8 mouse cellular contexts compared by ENCODE assay signal in the genomic region with DNA sequence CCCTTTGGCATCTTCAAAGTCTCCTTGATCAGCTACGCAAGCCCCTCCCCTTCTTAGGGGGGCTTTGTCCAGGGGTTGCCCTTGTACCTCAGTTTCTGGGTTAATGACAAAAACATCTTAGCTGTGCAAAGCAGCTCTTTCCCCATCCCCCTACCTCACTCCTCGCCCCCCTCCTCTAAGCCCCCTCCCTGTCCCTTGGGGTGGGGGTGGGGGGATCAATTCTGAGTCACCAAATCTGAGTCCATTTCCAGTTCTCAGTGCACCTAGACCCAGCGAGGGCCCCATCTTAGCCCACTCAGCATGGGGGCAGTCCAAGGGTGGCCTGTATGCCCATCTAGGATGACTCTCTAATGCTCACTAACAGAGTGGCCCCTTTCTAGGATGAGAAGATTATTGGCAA. TPM values are rescaled to one million over a fixed set of nuclear protein-coding genes. Genes with fewer than 3 reads are reported as not detected.
DNase-seq lines count a peak whose midpoint lies in the region; ATAC-seq lines count a peak whose summit lies in the region.

No protein-coding gene starts in this region.

- WGBS in kidney, embryonic 16.5 days: 70% methylated on average over 3 of the region's 3 CpGs
- 52% methylated on average over 3 of the region's 3 CpGs for WGBS in embryonic facial prominence, embryonic 15.5 days
- 65% methylated on average over 3 of the region's 3 CpGs for WGBS in intestine, embryonic 16.5 days
- 62% methylated on average over 3 of the region's 3 CpGs for WGBS in neural tube, embryonic 13.5 days

- no peaks in the 10 kb centered on the region for H3K27me3 ChIP-seq in kidney, embryonic 16.5 days (ENCODE audit: insufficient read depth, low read length)
- no peaks in the 10 kb centered on the region for H3K27me3 ChIP-seq in embryonic facial prominence, embryonic 15.5 days
- H3K27me3 ChIP-seq in intestine, embryonic 16.5 days (replicated peaks; ENCODE audit: control insufficient read depth, insufficient read depth, low read length): no peaks in the 10 kb centered on the region
- peaks cover 4% of the 10 kb centered on the region; the same call in 1 of the 2 replicates for H3K27me3 ChIP-seq in neural tube, embryonic 13.5 days

- no peaks in the 10 kb centered on the region for H3K9me3 ChIP-seq in kidney, embryonic 16.5 days (ENCODE audit: low read length)
- H3K9me3 ChIP-seq in embryonic facial prominence, embryonic 15.5 days (replicated peaks): no peaks in the 10 kb centered on the region
- no peaks in the 10 kb centered on the region for H3K9me3 ChIP-seq in intestine, embryonic 16.5 days (ENCODE audit: control insufficient read depth, low read length)
- no peaks in the 10 kb centered on the region for H3K9me3 ChIP-seq in neural tube, embryonic 13.5 days

- DNase-seq in kidney, postnatal 36 days: no peak
- DNase-seq in spleen, postnatal 14 days (ENCODE audit: low spot score in 2 of 2): no peak
- DNase-seq in gastrocnemius, adult 8-10 months (ENCODE audit: low spot score in 2 of 2): no peak
- DNase-seq in left cerebral cortex, adult 11 months (ENCODE audit: low spot score): no peak

- peak overlapping the region; percentile 79 for H3K4me2 ChIP-seq in kidney, embryonic 16.5 days (replicated peaks; ENCODE audit: low read depth, low read length)
- H3K4me2 ChIP-seq in embryonic facial prominence, embryonic 15.5 days (replicated peaks): peak overlapping the region; percentile 82
- peak overlapping the region; percentile 80 for H3K4me2 ChIP-seq in intestine, embryonic 16.5 days (ENCODE audit: low read depth, low read length)
- peak overlapping the region; percentile 93 for H3K4me2 ChIP-seq in neural tube, embryonic 13.5 days

- peaks cover 23% of the 10 kb centered on the region for H3K4me1 ChIP-seq in kidney, embryonic 16.5 days (ENCODE audit: insufficient read depth, low read length)
- H3K4me1 ChIP-seq in embryonic facial prominence, embryonic 15.5 days: peaks cover 38% of the 10 kb centered on the region
- peaks cover 18% of the 10 kb centered on the region for H3K4me1 ChIP-seq in intestine, embryonic 16.5 days (ENCODE audit: control insufficient read depth, insufficient read depth, low read length)
- peaks cover 49% of the 10 kb centered on the region for H3K4me1 ChIP-seq in neural tube, embryonic 13.5 days (replicated peaks)

- H3K36me3 ChIP-seq in kidney, embryonic 16.5 days (ENCODE audit: insufficient read depth, low read length): peaks cover 25% of the 10 kb centered on the region
- H3K36me3 ChIP-seq in embryonic facial prominence, embryonic 15.5 days: peaks cover 35% of the 10 kb centered on the region
- H3K36me3 ChIP-seq in intestine, embryonic 16.5 days (ENCODE audit: control insufficient read depth, insufficient read depth, low read length): peaks cover 11% of the 10 kb centered on the region; the same call in 1 of the 2 replicates
- H3K36me3 ChIP-seq in neural tube, embryonic 13.5 days: peaks cover 43% of the 10 kb centered on the region

- ATAC-seq in kidney, embryonic 16.5 days (ENCODE audit: low FRiP score, low TSS enrichment): no peak
- no peak for ATAC-seq in embryonic facial prominence, embryonic 15.5 days (ENCODE audit: insufficient number of reproducible peaks, low FRiP score, low TSS enrichment, low read depth)
- ATAC-seq in intestine, embryonic 16.5 days: no peak
- no peak for ATAC-seq in neural tube, embryonic 13.5 days (ENCODE audit: low read depth)

- H3K4me3 ChIP-seq in kidney, embryonic 16.5 days (ENCODE audit: low read length): peak overlapping the region; percentile 56
- H3K4me3 ChIP-seq in embryonic facial prominence, embryonic 15.5 days (replicated peaks): peak overlapping the region; percentile 62
- peak overlapping the region; percentile 65 for H3K4me3 ChIP-seq in intestine, embryonic 16.5 days (ENCODE audit: low read length)
- peak overlapping the region; percentile 67 for H3K4me3 ChIP-seq in neural tube, embryonic 13.5 days

- no peak overlapping the region for H3K27ac ChIP-seq in kidney, embryonic 16.5 days (ENCODE audit: low read length)
- H3K27ac ChIP-seq in embryonic facial prominence, embryonic 15.5 days (replicated peaks): no peak overlapping the region
- H3K27ac ChIP-seq in intestine, embryonic 16.5 days (ENCODE audit: low read length): no peak overlapping the region
- peak overlapping the region; percentile 97 for H3K27ac ChIP-seq in neural tube, embryonic 13.5 days (replicated peaks)

- peak overlapping the region; percentile 80 for H3K9ac ChIP-seq in kidney, embryonic 16.5 days (replicated peaks; ENCODE audit: low read length)
- 0 out of 2 replicates have a peak overlapping the region, but pooled peaks have one; percentile 58 for H3K9ac ChIP-seq in embryonic facial prominence, embryonic 15.5 days
- peak overlapping the region; percentile 78 for H3K9ac ChIP-seq in intestine, embryonic 16.5 days (ENCODE audit: low read depth, low read length)
- H3K9ac ChIP-seq in neural tube, embryonic 13.5 days: peak overlapping the region; percentile 91

RNA-seq across cellular contexts. Expression of a gene that starts 1.7 kb away (rescaled TPM):
- polyA plus RNA-seq in kidney, embryonic 16.5 days (2015; fragmentation: Nextera tagmentation; extraction: Ambion mirVana): 18.7 and 22.2 TPM in 2 replicates
- polyA plus RNA-seq in embryonic facial prominence, embryonic 15.5 days (2015; fragmentation: Nextera tagmentation; extraction: Ambion mirVana): 18.4 and 20.4 TPM in 2 replicates
- 9.7 and 10.5 TPM in 2 replicates for polyA plus RNA-seq in intestine, embryonic 16.5 days (2015; fragmentation: Nextera tagmentation; extraction: Ambion mirVana)
- 24.5 and 26.0 TPM in 2 replicates for polyA plus RNA-seq in neural tube, embryonic 13.5 days (2015; fragmentation: Nextera tagmentation; extraction: Ambion mirVana)
- 1 to 10 TPM; 5.9 to 7.4 (median 6.6) TPM for total RNA-seq in gastrocnemius, adult 8-10 months (2022)

RNA-seq across cellular contexts. Expression of a gene that starts 8.0 kb away (rescaled TPM):
- 3.4 and 3.9 TPM in 2 replicates for polyA plus RNA-seq in kidney, embryonic 16.5 days (2015; fragmentation: Nextera tagmentation; extraction: Ambion mirVana)
- 2.8 and 3.0 TPM in 2 replicates for polyA plus RNA-seq in embryonic facial prominence, embryonic 15.5 days (2015; fragmentation: Nextera tagmentation; extraction: Ambion mirVana)
- polyA plus RNA-seq in intestine, embryonic 16.5 days (2015; fragmentation: Nextera tagmentation; extraction: Ambion mirVana): 4.2 and 4.7 TPM in 2 replicates
- polyA plus RNA-seq in neural tube, embryonic 13.5 days (2015; fragmentation: Nextera tagmentation; extraction: Ambion mirVana): 3.9 and 4.3 TPM in 2 replicates
- total RNA-seq in gastrocnemius, adult 8-10 months (2022): 1 to 10 TPM; 3.0 to 3.8 (median 3.4) TPM

RNA-seq across cellular contexts. Expression of a gene that starts 17.4 kb away (rescaled TPM):
- 3.7 and 5.0 TPM in 2 replicates for polyA plus RNA-seq in kidney, embryonic 16.5 days (2015; fragmentation: Nextera tagmentation; extraction: Ambion mirVana)
- 2.7 and 3.3 TPM in 2 replicates for polyA plus RNA-seq in embryonic facial prominence, embryonic 15.5 days (2015; fragmentation: Nextera tagmentation; extraction: Ambion mirVana)
- 0.24 and 0.28 TPM in 2 replicates for polyA plus RNA-seq in intestine, embryonic 16.5 days (2015; fragmentation: Nextera tagmentation; extraction: Ambion mirVana)
- 0.14 and 0.71 TPM in 2 replicates for polyA plus RNA-seq in neural tube, embryonic 13.5 days (2015; fragmentation: Nextera tagmentation; extraction: Ambion mirVana)
- 100 to 1,000 TPM; 240 to 296 (median 244) TPM for total RNA-seq in gastrocnemius, adult 8-10 months (2022)

RNA-seq across cellular contexts. Expression of a gene that starts 22.9 kb away (rescaled TPM):
- polyA plus RNA-seq in kidney, embryonic 16.5 days (2015; fragmentation: Nextera tagmentation; extraction: Ambion mirVana): 5.4 and 5.8 TPM in 2 replicates
- polyA plus RNA-seq in embryonic facial prominence, embryonic 15.5 days (2015; fragmentation: Nextera tagmentation; extraction: Ambion mirVana): 6.3 and 6.8 TPM in 2 replicates
- 2.2 and 2.5 TPM in 2 replicates for polyA plus RNA-seq in intestine, embryonic 16.5 days (2015; fragmentation: Nextera tagmentation; extraction: Ambion mirVana)
- 16.6 and 21.9 TPM in 2 replicates for polyA plus RNA-seq in neural tube, embryonic 13.5 days (2015; fragmentation: Nextera tagmentation; extraction: Ambion mirVana)
- 10 to 100 TPM; 30.3 to 36.5 (median 32.6) TPM for total RNA-seq in gastrocnemius, adult 8-10 months (2022)

RNA-seq across cellular contexts. Expression of a gene that starts 47.7 kb away (rescaled TPM):
- 282 and 321 TPM in 2 replicates for polyA plus RNA-seq in kidney, embryonic 16.5 days (2015; fragmentation: Nextera tagmentation; extraction: Ambion mirVana)
- polyA plus RNA-seq in embryonic facial prominence, embryonic 15.5 days (2015; fragmentation: Nextera tagmentation; extraction: Ambion mirVana): 263 and 265 TPM in 2 replicates
- polyA plus RNA-seq in intestine, embryonic 16.5 days (2015; fragmentation: Nextera tagmentation; extraction: Ambion mirVana): 249 and 278 TPM in 2 replicates
- polyA plus RNA-seq in neural tube, embryonic 13.5 days (2015; fragmentation: Nextera tagmentation; extraction: Ambion mirVana): 242 and 259 TPM in 2 replicates
- 10 to 100 TPM; 57.8 to 63.3 (median 60.8) TPM for total RNA-seq in gastrocnemius, adult 8-10 months (2022)
